ENCODE assay signal across 10 mouse cellular contexts in the genomic region with DNA sequence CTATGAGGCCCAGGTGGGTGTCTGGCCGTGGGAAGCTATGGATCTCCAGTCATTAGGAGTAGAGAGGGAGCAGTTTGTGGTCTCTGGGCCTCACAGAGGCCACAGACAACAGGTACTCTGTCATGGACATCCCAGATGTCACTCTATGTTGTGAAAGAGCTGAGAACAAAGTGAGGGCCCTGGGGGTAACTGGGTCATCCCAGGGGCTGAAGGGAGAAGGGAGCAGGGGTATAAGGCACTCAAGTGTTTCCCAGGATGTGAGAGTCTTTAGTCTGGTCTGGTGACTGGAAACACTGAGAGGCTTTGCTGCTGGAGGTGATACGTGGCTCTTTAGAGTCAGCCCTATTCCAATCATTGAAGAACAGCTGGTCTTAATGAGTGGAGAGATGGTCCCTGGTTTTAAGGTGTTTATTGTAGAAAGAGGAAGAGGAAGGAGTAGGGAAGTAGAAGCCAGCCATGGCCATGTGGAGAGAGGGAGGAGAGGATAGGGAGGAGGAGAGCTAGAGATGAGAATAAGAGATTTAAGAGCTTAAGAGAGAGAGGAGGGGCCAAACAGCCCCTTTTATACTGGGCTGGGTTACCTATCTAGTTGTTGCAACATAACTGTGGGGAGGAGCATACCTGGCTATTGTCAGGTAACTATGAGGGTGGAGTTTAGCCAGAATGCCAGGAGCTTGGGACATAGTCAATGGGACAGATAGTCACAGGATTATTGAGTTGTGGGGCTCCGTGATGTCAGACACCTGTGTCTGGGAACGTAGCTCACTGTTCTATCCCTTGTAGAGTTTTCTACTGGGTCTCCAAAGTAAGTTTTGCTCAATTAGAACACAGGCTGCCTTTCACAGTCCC. TPM values are rescaled to one million over a fixed set of nuclear protein-coding genes. Genes with fewer than 3 reads are reported as not detected.
DNase-seq lines count a peak whose midpoint lies in the region; ATAC-seq lines count a peak whose summit lies in the region.
"Not testable (repeated sequence)": the region's sequence is repeated elsewhere in the genome, so short reads cannot be mapped to it uniquely, and the experiment has no call there.
"Had no signal": no experiment of that assay in that cellular context is flagged by ENCODE, and none has a peak within 500 bp of the region (broad histone marks: within the 10 kb centered on the region; RNA-seq: fewer than 3 reads in every experiment).

No protein-coding gene starts in this region.

- not testable (repeated sequence) for H3K4me2 ChIP-seq in forebrain, embryonic 11.5 days (ENCODE audit: low read depth, low read length, severe bottlenecking); heart, embryonic 15.5 days; midbrain, embryonic 13.5 days (replicated peaks); stomach, embryonic 15.5 days

- WGBS in forebrain, embryonic 11.5 days, result 64% methylated on average over 3 of the region's 4 CpGs
- WGBS in heart, embryonic 15.5 days, result 49% methylated on average over 4 of the region's 4 CpGs
- WGBS in midbrain, embryonic 13.5 days, result 67% methylated on average over 4 of the region's 4 CpGs
- 57% methylated on average over 4 of the region's 4 CpGs for WGBS in stomach, embryonic 15.5 days

- ATAC-seq in forebrain, embryonic 11.5 days (replicated peaks; ENCODE audit: low FRiP score), result peak; percentile 81
- ATAC-seq in heart, embryonic 15.5 days (replicated peaks; ENCODE audit: insufficient number of reproducible peaks, insufficient read depth, low FRiP score, low read depth), result peak; percentile 76
- peak; percentile 73 for ATAC-seq in midbrain, embryonic 13.5 days
- ATAC-seq in stomach, embryonic 15.5 days (ENCODE audit: insufficient read depth, low FRiP score, low read depth), result peak; percentile 66

- H3K27ac ChIP-seq in forebrain, embryonic 11.5 days (ENCODE audit: low read depth, low read length); heart, embryonic 15.5 days; midbrain, embryonic 13.5 days; stomach, embryonic 15.5 days: not testable (repeated sequence)

- not testable (repeated sequence) for H3K9ac ChIP-seq in forebrain, embryonic 11.5 days (ENCODE audit: low read length); heart, embryonic 15.5 days; midbrain, embryonic 13.5 days (replicated peaks); stomach, embryonic 15.5 days

- H3K4me1 ChIP-seq in forebrain, embryonic 11.5 days (replicated peaks; ENCODE audit: control insufficient read depth, insufficient read depth, low read length); heart, embryonic 15.5 days (replicated peaks); midbrain, embryonic 13.5 days (replicated peaks); stomach, embryonic 15.5 days: not testable (repeated sequence)

- not testable (repeated sequence) for H3K9me3 ChIP-seq in forebrain, embryonic 11.5 days (ENCODE audit: control insufficient read depth, low read length); stomach, embryonic 15.5 days
- H3K9me3 ChIP-seq in heart, embryonic 15.5 days (replicated peaks), result peaks cover 12% of the 10 kb centered on the region
- peaks cover 12% of the 10 kb centered on the region for H3K9me3 ChIP-seq in midbrain, embryonic 13.5 days

- peak; percentile 9 for DNase-seq in adrenal gland, postnatal 10 days
- peak; percentile 61 for DNase-seq in forebrain, embryonic 11.5 days (ENCODE audit: low spot score)
- peak; percentile 19 for DNase-seq in kidney, adult 11 months
- DNase-seq in liver, result peak; percentile 3

- H3K36me3 ChIP-seq in forebrain, embryonic 11.5 days (ENCODE audit: control insufficient read depth, insufficient read depth, low read length); heart, embryonic 15.5 days; midbrain, embryonic 13.5 days; stomach, embryonic 15.5 days: not testable (repeated sequence)

- not testable (repeated sequence) for H3K27me3 ChIP-seq in forebrain, embryonic 11.5 days (ENCODE audit: control insufficient read depth, insufficient read depth, low read length); heart, embryonic 15.5 days; midbrain, embryonic 13.5 days; stomach, embryonic 15.5 days (replicated peaks)

- not testable (repeated sequence) for H3K4me3 ChIP-seq in forebrain, embryonic 11.5 days (ENCODE audit: low read depth, low read length); heart, embryonic 15.5 days; midbrain, embryonic 13.5 days (replicated peaks); stomach, embryonic 15.5 days (replicated peaks)

RNA-seq across cellular contexts. Expression of a gene that starts 17.0 kb away (rescaled TPM):
- total RNA-seq in adrenal gland, postnatal 10 days (2021), result not detected
- polyA plus RNA-seq in forebrain, embryonic 11.5 days (2014; fragmentation: Nextera tagmentation; extraction: Ambion mirVana), result not detected in 2 replicates
- not detected in 2 replicates for polyA plus RNA-seq in heart, embryonic 15.5 days (2015; fragmentation: Nextera tagmentation; extraction: Ambion mirVana)
- not detected in 2 replicates for polyA plus RNA-seq in midbrain, embryonic 13.5 days (2015; fragmentation: Nextera tagmentation; extraction: Ambion mirVana)
- 0.22 TPM in 1 of 2 replicates, not detected in the other for polyA plus RNA-seq in stomach, embryonic 15.5 days (2015; fragmentation: Nextera tagmentation; extraction: Ambion mirVana)
- total RNA-seq: left cerebral cortex, postnatal 4 days had no signal
- polyA plus RNA-seq: cerebellum, adult 2 months; spleen, adult 2 months had no signal

Comparison
In these comparisons a context has a peak if more than half of its experiments do, and no peak if none do; other contexts are left out.
1. DNase-seq: peak in every context shown above with its lines; median percentile 61 in forebrain, embryonic 11.5 days; 19 in kidney, adult 11 months; 9 in adrenal gland, postnatal 10 days; 3 in liver.